Mouse (Mus musculus): ENCODE results near the gene Tex14. TPM values are rescaled to one million over a fixed set of nuclear protein-coding genes. Genes with fewer than 3 reads are reported as not detected.

Gene Tex14
- total RNA-seq, 2 experiments from 2014 or later, result 0.36 to 0.56 TPM

GRCm38 (mm10) chr11:87579713-87580112 lies 174.8 kb downstream of the Tex14 start:
- intact Hi-C loops (cut with DNase I), result no loop called here
- DNase-seq (ENCODE audit: extremely low spot score in 1 of 2, low spot score in 2 of 2), result no peak

- intact Hi-C loops (cut with DNase I), result no loop called here
- DNase-seq (ENCODE audit: extremely low spot score in 1 of 2, low spot score in 2 of 2), result peak in 1 of 2 experiments; percentile 60
These were observed 175.7 kb downstream of the Tex14 start for GRCm38 (mm10) chr11:87580543-87581085.

- intact Hi-C loops (cut with DNase I), result no loop called here
- no peak for DNase-seq (ENCODE audit: extremely low spot score in 1 of 2, low spot score in 2 of 2)
These were observed 176.4 kb downstream of the Tex14 start for GRCm38 (mm10) chr11:87581161-87581865.

- intact Hi-C loops (cut with DNase I), result no loop called here
- peak in 1 of 2 experiments; percentile 4 for DNase-seq (ENCODE audit: extremely low spot score in 1 of 2, low spot score in 2 of 2)
These were observed 177.3 kb downstream of the Tex14 start for GRCm38 (mm10) chr11:87581933-87582710.

DNA sequence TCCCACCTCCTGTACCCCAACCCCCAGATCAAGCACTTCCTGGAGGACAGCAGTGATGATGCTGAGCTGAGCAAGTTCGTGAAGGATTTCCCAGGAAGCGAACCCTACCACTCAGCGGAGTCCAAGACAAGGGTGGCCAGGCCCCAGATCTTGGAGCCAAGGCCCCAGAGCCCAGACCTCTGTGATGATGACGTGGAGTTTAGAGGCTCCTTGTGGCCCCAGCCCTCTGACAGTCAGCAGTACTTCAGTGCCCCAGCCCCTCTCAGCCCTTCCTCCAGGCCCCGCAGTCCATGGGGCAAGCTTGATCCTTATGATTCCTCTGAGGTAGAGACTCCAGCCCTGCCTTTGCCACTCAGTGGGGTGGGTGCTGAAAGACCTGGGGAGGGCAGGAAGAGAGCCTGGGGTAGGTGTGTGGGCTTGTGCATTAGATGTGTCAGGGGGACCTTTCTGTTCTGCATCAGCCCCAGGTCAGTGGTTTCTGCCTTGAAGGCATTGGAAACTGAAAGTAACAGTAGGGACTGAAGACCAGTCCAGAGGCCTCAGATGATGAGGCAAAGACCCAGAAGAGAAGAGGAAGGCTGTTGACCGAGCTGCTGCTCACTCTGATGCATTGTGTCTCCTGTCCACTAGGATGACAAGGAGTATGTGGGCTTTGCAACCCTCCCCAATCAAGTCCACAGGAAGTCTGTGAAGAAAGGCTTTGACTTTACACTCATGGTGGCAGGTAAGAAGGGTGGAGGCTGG lies 178.6 kb downstream of the Tex14 start:
- intact Hi-C loops (cut with DNase I), result no loop called here
- DNase-seq (ENCODE audit: extremely low spot score in 1 of 2, low spot score in 2 of 2), result no peak

GRCm38 (mm10) chr11:87584711-87585505 lies 180.0 kb downstream of the Tex14 start:
- peak in 1 of 2 experiments; percentile 72 for DNase-seq (ENCODE audit: extremely low spot score in 1 of 2, low spot score in 2 of 2)
- intact Hi-C loops (cut with DNase I), result no loop called here

DNA sequence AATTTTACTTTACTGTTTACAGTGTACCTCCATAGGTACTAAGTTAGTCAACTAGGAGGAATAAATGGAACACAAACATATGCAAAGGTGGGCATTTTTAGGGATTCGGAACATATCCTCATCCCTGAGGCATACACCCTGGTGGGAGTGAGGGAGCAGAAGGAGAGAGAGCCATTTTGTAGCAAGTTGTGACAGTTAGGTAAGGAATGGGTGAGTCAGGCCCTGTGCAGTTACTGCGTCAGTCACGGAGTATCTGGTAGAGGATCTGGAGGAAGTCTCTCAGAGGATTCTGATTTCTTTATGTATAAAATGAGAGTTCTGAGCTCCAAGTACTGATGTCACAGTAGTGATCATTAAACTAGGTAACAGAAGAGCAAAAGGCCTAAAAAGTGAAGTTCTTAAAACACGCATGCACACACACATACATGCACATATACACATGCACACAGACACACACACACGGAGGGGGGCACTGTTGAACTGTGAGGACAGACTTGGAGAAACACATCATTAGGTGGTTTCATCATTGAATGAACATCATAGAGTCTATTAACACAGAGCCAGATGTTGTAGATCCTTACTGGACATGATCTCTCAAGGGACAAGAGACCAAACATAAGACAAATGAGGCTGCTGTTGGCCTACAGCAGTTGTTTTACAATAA lies 182.5 kb downstream of the Tex14 start:
- DNase-seq (ENCODE audit: extremely low spot score in 1 of 2, low spot score in 2 of 2), result no peak

DNA sequence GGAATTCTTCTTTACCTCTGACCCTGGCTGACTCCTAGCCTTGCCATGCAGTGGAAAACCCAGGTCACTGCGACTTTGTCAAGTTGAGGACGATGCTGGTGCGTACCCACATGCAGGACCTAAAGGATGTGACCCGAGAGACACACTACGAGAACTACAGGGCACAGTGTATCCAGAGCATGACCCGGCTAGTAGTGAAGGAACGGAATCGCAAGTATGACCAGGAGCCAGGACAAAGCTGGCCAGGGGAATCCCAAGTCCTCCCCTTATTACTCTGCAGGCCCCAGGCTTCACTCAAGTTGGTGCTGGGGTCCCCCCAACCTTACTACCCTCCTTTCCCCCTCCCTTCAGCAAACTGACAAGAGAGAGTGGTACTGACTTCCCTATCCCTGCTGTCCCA lies 184.7 kb downstream of the Tex14 start:
- intact Hi-C loops (cut with DNase I), result no loop called here

More for the DNA sequence above, 182.5 kb downstream of the Tex14 start:
- intact Hi-C loops (cut with DNase I), result no loop called here

GRCm38 (mm10) chr11:87590841-87591525 lies 186.1 kb downstream of the Tex14 start:
- peak in 1 of 2 experiments; percentile 40 for DNase-seq (ENCODE audit: extremely low spot score in 1 of 2, low spot score in 2 of 2)
- intact Hi-C loops (cut with DNase I), result no loop called here

More for the DNA sequence above, 184.7 kb downstream of the Tex14 start:
- DNase-seq (ENCODE audit: extremely low spot score in 1 of 2, low spot score in 2 of 2), result no peak

GRCm38 (mm10) chr11:87591526-87592353 lies 186.9 kb downstream of the Tex14 start, which contains the start of gene Mtmr4:
Mtmr4 (plus strand) TSS chr11:87592162.
- intact Hi-C loops (cut with DNase I), result no loop called here

GRCm38 (mm10) chr11:87592354-87592695 lies 187.5 kb downstream of the Tex14 start:
- no peak for DNase-seq (ENCODE audit: extremely low spot score in 1 of 2, low spot score in 2 of 2)
- intact Hi-C loops (cut with DNase I), result no loop called here

More at GRCm38 (mm10) chr11:87591526-87592353, 186.9 kb downstream of the Tex14 start, which contains the start of gene Mtmr4:
- peak; percentile 100 for DNase-seq (ENCODE audit: extremely low spot score in 1 of 2, low spot score in 2 of 2)

GRCm38 (mm10) chr11:87592713-87593598 lies 188.1 kb downstream of the Tex14 start:
- intact Hi-C loops (cut with DNase I), result no loop called here
- no peak for DNase-seq (ENCODE audit: extremely low spot score in 1 of 2, low spot score in 2 of 2)

DNA sequence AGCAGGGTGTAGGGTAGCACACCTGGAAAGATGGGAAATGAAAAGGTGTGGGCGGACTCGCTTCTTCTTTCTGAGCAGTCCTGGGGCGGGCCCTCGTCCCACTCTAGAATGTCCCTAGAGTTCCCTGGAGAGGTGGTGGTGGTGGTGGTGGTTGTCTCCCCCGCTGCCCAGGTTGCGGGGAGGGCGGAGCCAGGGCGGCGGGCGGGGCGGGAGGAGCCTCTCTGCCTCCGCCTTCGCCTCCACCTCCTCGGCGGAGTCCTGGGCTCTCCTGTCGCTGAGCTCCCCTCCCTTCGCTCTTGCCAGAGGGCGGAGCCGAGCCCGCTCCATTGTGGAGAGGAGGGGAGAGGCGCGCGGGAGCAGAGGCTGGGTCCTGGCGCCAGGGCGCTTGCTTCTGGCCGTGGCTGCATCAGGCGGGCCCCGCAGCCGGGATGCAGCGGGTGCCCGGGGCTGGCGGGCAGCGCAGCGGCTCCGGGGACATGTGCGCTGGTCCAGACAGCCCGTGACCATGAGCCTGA lies 190.5 kb downstream of the Tex14 start:
- peak; percentile 74 to 92 for DNase-seq (ENCODE audit: extremely low spot score in 1 of 2, low spot score in 2 of 2)
- intact Hi-C loops (cut with DNase I), result no loop called here

GRCm38 (mm10) chr11:87595976-87596375 lies 191.1 kb downstream of the Tex14 start:
- intact Hi-C loops (cut with DNase I), result no loop called here
- DNase-seq (ENCODE audit: extremely low spot score in 1 of 2, low spot score in 2 of 2), result no peak

- no peak for DNase-seq (ENCODE audit: extremely low spot score in 1 of 2, low spot score in 2 of 2)
- intact Hi-C loops (cut with DNase I), result no loop called here
These were observed 191.6 kb downstream of the Tex14 start for GRCm38 (mm10) chr11:87596492-87596891.
